Comparison of ENCODE assay signal across 11 mouse cellular contexts in the genomic region with DNA sequence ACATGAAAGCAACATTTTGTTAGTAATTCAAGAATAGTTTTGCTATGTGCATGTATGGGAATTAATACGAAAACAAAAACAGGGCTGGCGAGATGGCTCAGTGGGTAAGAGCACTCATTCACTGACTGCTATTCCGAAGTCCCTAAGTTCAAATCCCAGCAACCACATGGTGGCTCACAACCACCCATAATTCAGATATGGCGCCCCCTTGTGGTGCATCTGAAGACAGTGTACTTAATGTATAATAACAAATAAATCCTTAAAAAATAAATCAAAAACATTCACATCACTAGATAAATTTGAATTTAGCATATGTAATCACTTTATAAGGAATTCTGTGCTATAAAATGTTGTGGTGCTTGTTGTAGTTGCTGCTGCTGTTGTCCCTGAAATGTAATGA.
DNase-seq lines count a peak whose midpoint lies in the region; ATAC-seq and TF ChIP-seq lines count a peak whose summit lies in the region.
"Had no signal": no experiment of that assay in that cellular context is flagged by ENCODE, and none has a peak within 500 bp of the region (broad histone marks: within the 10 kb centered on the region; RNA-seq: fewer than 3 reads in every experiment).

No protein-coding gene starts in this region.

- H3K4me3 ChIP-seq in embryonic facial prominence, embryonic 11.5 days (ENCODE audit: low read depth, low read length): no peak overlapping the region
- H3K4me3 ChIP-seq in embryonic facial prominence, embryonic 10.5 days: no peak overlapping the region
- H3K4me3 ChIP-seq in liver, embryonic 14.5 days (ENCODE audit: insufficient read depth in 1 of 2, low read depth in 2 of 2, low read length in 2 of 2): no peak overlapping the region
- no peak overlapping the region for H3K4me3 ChIP-seq in liver, embryonic 11.5 days (ENCODE audit: low read depth, low read length)
- H3K4me3 ChIP-seq in CH12.LX (replicated peaks in 1 of 3; ENCODE audit: low read depth in 2 of 3, low read length in 2 of 3, poor library complexity in 1 of 3): no peak overlapping the region
- H3K4me3 ChIP-seq in forebrain, embryonic 14.5 days (ENCODE audit: low read depth, low read length): no peak overlapping the region
- H3K4me3 ChIP-seq: embryonic facial prominence, embryonic 15.5 days had no signal

- DNase-seq in embryonic facial prominence, embryonic 11.5 days (ENCODE audit: low spot score): peak; percentile 21
- no peak for DNase-seq in embryonic facial prominence, embryonic 10.5 days (ENCODE audit: low spot score)
- DNase-seq in liver, embryonic 14.5 days (ENCODE audit: low read depth in 3 of 3, low spot score in 3 of 3): no peak
- no peak for DNase-seq in liver, embryonic 11.5 days (ENCODE audit: low spot score)
- peak; percentile 29 for DNase-seq in CH12.LX (ENCODE audit: extremely low read depth)
- peak; percentile 11 for DNase-seq in c-Kit-positive CD71-positive TER-119-negative erythroid progenitor cells, embryonic 14.5 days (ENCODE audit: low read depth)
- DNase-seq in forebrain, embryonic 14.5 days (ENCODE audit: low spot score): no peak
- DNase-seq in right cerebral cortex, adult 18-20 months: no peak
- DNase-seq: cerebellum, adult 11 months; right cerebral cortex, postnatal 25 days had no signal

- H3K4me2 ChIP-seq in embryonic facial prominence, embryonic 11.5 days (ENCODE audit: low read depth, low read length): no peak overlapping the region
- H3K4me2 ChIP-seq in liver, embryonic 14.5 days (ENCODE audit: low read depth): no peak overlapping the region
- H3K4me2 ChIP-seq in liver, embryonic 11.5 days: no peak overlapping the region
- no peak overlapping the region for H3K4me2 ChIP-seq in CH12.LX (ENCODE audit: insufficient read depth, low read depth, poor library complexity, severe bottlenecking)
- H3K4me2 ChIP-seq in forebrain, embryonic 14.5 days (ENCODE audit: low read length): no peak overlapping the region
- H3K4me2 ChIP-seq: embryonic facial prominence, embryonic 15.5 days had no signal

- TF ChIP-seq POLR2A in CH12.LX (IDR thresholded peaks at IDR 0.05; ENCODE audit: low read depth, low read length): no peak

- peak; percentile 9 for TF ChIP-seq RAD21 in CH12.LX (IDR thresholded peaks at IDR 0.05; ENCODE audit: low read depth, low read length)

- no peaks in the 10 kb centered on the region for H3K4me1 ChIP-seq in embryonic facial prominence, embryonic 11.5 days (ENCODE audit: control insufficient read depth, insufficient read depth, low read length)
- H3K4me1 ChIP-seq in embryonic facial prominence, embryonic 10.5 days: no peaks in the 10 kb centered on the region
- no peaks in the 10 kb centered on the region for H3K4me1 ChIP-seq in liver, embryonic 14.5 days (replicated peaks; ENCODE audit: control insufficient read depth in 2 of 2, insufficient read depth in 2 of 2, low read length in 1 of 2)
- no peaks in the 10 kb centered on the region for H3K4me1 ChIP-seq in liver, embryonic 11.5 days (replicated peaks; ENCODE audit: control insufficient read depth, insufficient read depth, low read length)
- H3K4me1 ChIP-seq in CH12.LX (ENCODE audit: control insufficient read depth in 1 of 2, insufficient read depth in 2 of 2): no peaks in the 10 kb centered on the region
- no peaks in the 10 kb centered on the region for H3K4me1 ChIP-seq in forebrain, embryonic 14.5 days (ENCODE audit: control insufficient read depth, insufficient read depth, low read length)
- H3K4me1 ChIP-seq: embryonic facial prominence, embryonic 15.5 days had no signal

- in situ Hi-C loops in CH12.LX (cut with MboI; ENCODE audit: low pct_ligation_motif_present, low pct_unique_long_range_greater_than_20kb, low sequenced_read_pairs): no loop called here

- no peak overlapping the region for H3K27ac ChIP-seq in embryonic facial prominence, embryonic 11.5 days (replicated peaks; ENCODE audit: low read depth, low read length)
- H3K27ac ChIP-seq in embryonic facial prominence, embryonic 10.5 days (replicated peaks): no peak overlapping the region
- no peak overlapping the region for H3K27ac ChIP-seq in liver, embryonic 14.5 days
- no peak overlapping the region for H3K27ac ChIP-seq in liver, embryonic 11.5 days (ENCODE audit: low read depth, low read length)
- H3K27ac ChIP-seq in CH12.LX (ENCODE audit: insufficient read depth, low read depth): no peak overlapping the region
- no peak overlapping the region for H3K27ac ChIP-seq in forebrain, embryonic 14.5 days (ENCODE audit: low read depth, low read length)
- H3K27ac ChIP-seq: embryonic facial prominence, embryonic 15.5 days had no signal

- H3K36me3 ChIP-seq in embryonic facial prominence, embryonic 11.5 days (replicated peaks; ENCODE audit: control insufficient read depth, insufficient read depth, low read depth, low read length): no peaks in the 10 kb centered on the region
- H3K36me3 ChIP-seq in embryonic facial prominence, embryonic 10.5 days (replicated peaks): no peaks in the 10 kb centered on the region
- no peaks in the 10 kb centered on the region for H3K36me3 ChIP-seq in liver, embryonic 14.5 days (replicated peaks; ENCODE audit: control insufficient read depth, insufficient read depth, low read depth)
- H3K36me3 ChIP-seq in liver, embryonic 11.5 days (ENCODE audit: control insufficient read depth, insufficient read depth, low read length): no peaks in the 10 kb centered on the region
- H3K36me3 ChIP-seq in CH12.LX (replicated peaks in 1 of 2; ENCODE audit: control insufficient read depth in 1 of 2, insufficient read depth in 1 of 2, low read length in 1 of 2): no peaks in the 10 kb centered on the region
- no peaks in the 10 kb centered on the region for H3K36me3 ChIP-seq in forebrain, embryonic 14.5 days (ENCODE audit: control insufficient read depth, insufficient read depth, low read length)
- H3K36me3 ChIP-seq: embryonic facial prominence, embryonic 15.5 days had no signal

- dilution Hi-C loops in CH12.LX (cut with MboI; ENCODE audit: extremely low pct_ligation_motif_present, extremely low pct_unique_long_range_greater_than_20kb, low sequenced_read_pairs): no loop called here

- no peak for ATAC-seq in embryonic facial prominence, embryonic 11.5 days (replicated peaks; ENCODE audit: insufficient number of reproducible peaks, low FRiP score, low TSS enrichment, low read depth)
- no peak for ATAC-seq in liver, embryonic 14.5 days (ENCODE audit: insufficient read depth)
- no peak for ATAC-seq in liver, embryonic 11.5 days (replicated peaks; ENCODE audit: low FRiP score)
- ATAC-seq in forebrain, embryonic 14.5 days: no peak

- TF ChIP-seq EP300 in liver, embryonic 14.5 days (IDR thresholded peaks at IDR 0.05; ENCODE audit: low read depth): no peak
- no peak for TF ChIP-seq EP300 in CH12.LX (IDR thresholded peaks at IDR 0.05; ENCODE audit: low read length)

- H3K9me3 ChIP-seq in embryonic facial prominence, embryonic 11.5 days (replicated peaks; ENCODE audit: control insufficient read depth, low read length): no peaks in the 10 kb centered on the region
- no peaks in the 10 kb centered on the region for H3K9me3 ChIP-seq in embryonic facial prominence, embryonic 10.5 days
- no peaks in the 10 kb centered on the region for H3K9me3 ChIP-seq in liver, embryonic 14.5 days (ENCODE audit: control insufficient read depth, low read length)
- H3K9me3 ChIP-seq in liver, embryonic 11.5 days (ENCODE audit: control insufficient read depth, low read length): no peaks in the 10 kb centered on the region
- H3K9me3 ChIP-seq in CH12.LX (replicated peaks; ENCODE audit: low read length): no peaks in the 10 kb centered on the region
- H3K9me3 ChIP-seq in forebrain, embryonic 14.5 days (replicated peaks; ENCODE audit: control insufficient read depth, low read length): no peaks in the 10 kb centered on the region
- H3K9me3 ChIP-seq: embryonic facial prominence, embryonic 15.5 days had no signal

- 82% methylated on average over 4 of the region's 4 CpGs for WGBS in embryonic facial prominence, embryonic 11.5 days
- WGBS in embryonic facial prominence, embryonic 10.5 days: 82% methylated on average over 4 of the region's 4 CpGs
- WGBS in liver, embryonic 14.5 days (ENCODE audit: insufficient replicate concordance): 55% methylated on average over 4 of the region's 4 CpGs
- 71% methylated on average over 4 of the region's 4 CpGs for WGBS in liver, embryonic 11.5 days
- 83% methylated on average over 4 of the region's 4 CpGs for WGBS in forebrain, embryonic 14.5 days

- H3K9ac ChIP-seq in embryonic facial prominence, embryonic 11.5 days (replicated peaks; ENCODE audit: low read length): no peak overlapping the region
- H3K9ac ChIP-seq in liver, embryonic 14.5 days (replicated peaks): no peak overlapping the region
- no peak overlapping the region for H3K9ac ChIP-seq in liver, embryonic 11.5 days (ENCODE audit: low read depth, low read length)
- no peak overlapping the region for H3K9ac ChIP-seq in CH12.LX (ENCODE audit: insufficient read depth, low read depth)
- no peak overlapping the region for H3K9ac ChIP-seq in forebrain, embryonic 14.5 days (ENCODE audit: low read length)
- H3K9ac ChIP-seq: embryonic facial prominence, embryonic 15.5 days had no signal

- no peaks in the 10 kb centered on the region for H3K79me2 ChIP-seq in CH12.LX (replicated peaks; ENCODE audit: control insufficient read depth, extremely low read depth, insufficient read depth, poor library complexity, severe bottlenecking)

- no peaks in the 10 kb centered on the region for H3K27me3 ChIP-seq in embryonic facial prominence, embryonic 11.5 days (ENCODE audit: control insufficient read depth, insufficient read depth, low read length)
- no peaks in the 10 kb centered on the region for H3K27me3 ChIP-seq in embryonic facial prominence, embryonic 10.5 days (replicated peaks; ENCODE audit: low read depth, poor library complexity, severe bottlenecking)
- H3K27me3 ChIP-seq in liver, embryonic 14.5 days (ENCODE audit: control insufficient read depth, insufficient read depth, low read length): no peaks in the 10 kb centered on the region
- no peaks in the 10 kb centered on the region for H3K27me3 ChIP-seq in liver, embryonic 11.5 days (replicated peaks; ENCODE audit: control insufficient read depth, insufficient read depth, low read length)
- H3K27me3 ChIP-seq in CH12.LX (replicated peaks): no peaks in the 10 kb centered on the region
- H3K27me3 ChIP-seq in forebrain, embryonic 14.5 days (replicated peaks; ENCODE audit: control insufficient read depth, insufficient read depth, low read length): no peaks in the 10 kb centered on the region
- H3K27me3 ChIP-seq: embryonic facial prominence, embryonic 15.5 days had no signal

- peak; percentile 45 for TF ChIP-seq CTCF in liver, embryonic 14.5 days (IDR thresholded peaks at IDR 0.05; ENCODE audit: low read depth)
- TF ChIP-seq CTCF in CH12.LX (conservative IDR thresholded peaks at IDR 0.05 in 1 of 2, IDR thresholded peaks at IDR 0.05 in 1 of 2; ENCODE audit: low read depth in 2 of 2, low read length in 2 of 2): peak; percentile 31 to 67; a peak in 2 of 4 replicates

TF ChIP-seq in CH12.LX, 34 proteins besides CTCF, POLR2A, EP300 and RAD21 (continues in another document):
- TF ChIP-seq JUND (conservative IDR thresholded peaks at IDR 0.05; ENCODE audit: low read depth, low read length) (no peak), SMC3 (IDR thresholded peaks at IDR 0.05; ENCODE audit: low read depth, low read length) (peak; percentile 33; the same call in 1 of the 2 replicates), ZC3H11A (IDR thresholded peaks at IDR 0.05; ENCODE audit: low read depth, low read length) (no peak), ZKSCAN1 (IDR thresholded peaks at IDR 0.05; ENCODE audit: borderline replicate concordance, low read depth, low read length) (no peak)

Comparison
In these comparisons a context has a peak if more than half of its experiments do, and no peak if none do; other contexts are left out.
1. DNase-seq: peak in embryonic facial prominence, embryonic 11.5 days (single experiment), CH12.LX (single experiment) and c-Kit-positive CD71-positive TER-119-negative erythroid progenitor cells, embryonic 14.5 days (single experiment); none in embryonic facial prominence, embryonic 10.5 days (single experiment), liver, embryonic 14.5 days (0 of 3), liver, embryonic 11.5 days (single experiment), forebrain, embryonic 14.5 days (single experiment) and right cerebral cortex, adult 18-20 months (single experiment).